9 mouse cellular contexts compared by ENCODE assay signal in genomic region chr2:29102416-29103377, GRCm38 (mm10). TPM values are rescaled to one million over a fixed set of nuclear protein-coding genes. Genes with fewer than 3 reads are reported as not detected.
DNase-seq lines count a peak whose midpoint lies in the region; ATAC-seq lines count a peak whose summit lies in the region.
"Not testable (repeated sequence)": the region's sequence is repeated elsewhere in the genome, so short reads cannot be mapped to it uniquely, and the experiment has no call there.
"Had no signal": no experiment of that assay in that cellular context is flagged by ENCODE, and none has a peak within 500 bp of the region (broad histone marks: within the 10 kb centered on the region; RNA-seq: fewer than 3 reads in every experiment).

No protein-coding gene starts in this region.

- H3K27ac ChIP-seq in brown adipose tissue, adult 24 weeks (replicated peaks; ENCODE audit: low read depth, low read length) = peak overlapping the region; percentile 94

- peak; percentile 32 for ATAC-seq in CD4-positive, CD25-positive, alpha-beta regulatory T cell, adult 4 months
- ATAC-seq in inflammation-experienced regulatory T-cells, adult 6 months = peak; percentile 47

- not testable (repeated sequence) for H3K4me1 ChIP-seq in brown adipose tissue, adult 24 weeks (ENCODE audit: control insufficient read depth, insufficient read depth, insufficient read length, low read length)

- not testable (repeated sequence) for H3K4me3 ChIP-seq in brown adipose tissue, adult 24 weeks (ENCODE audit: insufficient read depth, low read depth, low read length)

- peak; percentile 63 for DNase-seq in CD4-positive helper T cell, adult 2 months (ENCODE audit: low read depth, low spot score)
- DNase-seq in ES-CJ7 (ENCODE audit: low read depth, low spot score) (peak; percentile 38), ZHBTc4 (ENCODE audit: low read depth, low spot score) (peak; percentile 71)
- DNase-seq in heart, adult 9 months (ENCODE audit: low spot score in 2 of 2) = peak; percentile 15 to 24
- peak; percentile 4 for DNase-seq in kidney, adult 9 months

RNA-seq across cellular contexts. Expression of gene Setx, which starts 21.3 kb away (rescaled TPM):
- polyA plus RNA-seq in CD4-positive, CD25-positive, alpha-beta regulatory T cell, adult 4 months (2017; shearing (Covaris generic)) = 10 to 100 TPM; 27.6 to 40.7 TPM
- 7.6 and 15.6 TPM in 2 replicates for polyA plus RNA-seq in brown adipose tissue, adult 24 weeks (2012; ENCODE audit: insufficient read depth, insufficient read length, missing spikeins)
- polyA plus RNA-seq in inflammation-experienced regulatory T-cells, adult 6 months (2017; shearing (Covaris generic)) = 10 to 100 TPM; 27.3 to 30.5 (median 29.8) TPM

RNA-seq across cellular contexts. Expression of gene Ttf1, which starts 42.6 kb away (rescaled TPM):
- 10 to 100 TPM; 20.7 to 24.1 TPM for polyA plus RNA-seq in CD4-positive, CD25-positive, alpha-beta regulatory T cell, adult 4 months (2017; shearing (Covaris generic))
- polyA plus RNA-seq in brown adipose tissue, adult 24 weeks (2012; ENCODE audit: insufficient read depth, insufficient read length, missing spikeins) = 4.9 and 5.4 TPM in 2 replicates
- polyA plus RNA-seq in inflammation-experienced regulatory T-cells, adult 6 months (2017; shearing (Covaris generic)) = 10 to 100 TPM; 15.4 to 23.6 (median 18.4) TPM

RNA-seq across cellular contexts. Expression of gene Cfap77, which starts 47.8 kb away (rescaled TPM):
- under 1 TPM; 0.46 to 0.47 TPM for polyA plus RNA-seq in CD4-positive, CD25-positive, alpha-beta regulatory T cell, adult 4 months (2017; shearing (Covaris generic))
- not detected in 2 replicates for polyA plus RNA-seq in brown adipose tissue, adult 24 weeks (2012; ENCODE audit: insufficient read depth, insufficient read length, missing spikeins)
- polyA plus RNA-seq in inflammation-experienced regulatory T-cells, adult 6 months (2017; shearing (Covaris generic)) = under 1 TPM in 2 of 3 experiments, not detected in 1; 0.73 to 0.95 TPM
- polyA plus RNA-seq: erythroblast, embryonic 14.5 days had no signal

Comparison
In these comparisons a context has a peak if more than half of its experiments do, and no peak if none do; other contexts are left out.
1. DNase-seq: peak in every context shown above with its lines; median percentile 71 in ZHBTc4; 63 in CD4-positive helper T cell, adult 2 months; 38 in ES-CJ7; 20 in heart, adult 9 months; 4 in kidney, adult 9 months.